Mouse (Mus musculus) erythroblast, embryonic 14.5 days (primary cell): ENCODE data around the gene Dppa5a. TPM values are rescaled to one million over a fixed set of nuclear protein-coding genes. Genes with fewer than 3 reads are reported as not detected.

ENCODE experiments used
- H3K27me3 ChIP-seq: 2 replicates; pipeline ENCODE4 v1.6.1; 2012; ENCODE audit warnings: inconsistent platforms; ENCODE audit not compliant: control insufficient read depth
- H3K36me3 ChIP-seq: 2 replicates; pipeline ENCODE4 v1.6.1; 2012; ENCODE audit warnings: mild to moderate bottlenecking, inconsistent platforms; ENCODE audit not compliant: control insufficient read depth
- H3K4me1 ChIP-seq: 2 replicates; pipeline ENCODE4 v1.6.1; 2012; ENCODE audit warnings: inconsistent platforms; ENCODE audit not compliant: control insufficient read depth
- H3K4me3 ChIP-seq: replicated peaks from 2 replicates; pipeline ENCODE3; 2012; ENCODE audit warnings: moderate library complexity, mild to moderate bottlenecking, inconsistent platforms
- H3K9me3 ChIP-seq: 2 replicates; pipeline ENCODE4 v1.6.1; 2012; ENCODE audit warnings: low read length, inconsistent platforms, mixed read lengths; ENCODE audit not compliant: control insufficient read depth
- GATA1 ChIP-seq: IDR thresholded peaks from 2 replicates; pipeline ENCODE4 v1.6.1; 2012; ENCODE audit warnings: low read length, inconsistent platforms, mixed read lengths
- TAL1 ChIP-seq: IDR thresholded peaks from 3 replicates; pipeline ENCODE4 v1.6.1; 2012; ENCODE audit warnings: low read length, inconsistent platforms, mixed read lengths
- polyA plus RNA-seq: library from polyadenylated mRNA; stranded (reverse); fragments of >175 nt; gene quantifications from 2 replicates; pipeline ENCODE4 v1.2.3, GENCODE M21; 2012

Gene Dppa5a
- polyA plus RNA-seq, 1 experiment = not detected

DNA sequence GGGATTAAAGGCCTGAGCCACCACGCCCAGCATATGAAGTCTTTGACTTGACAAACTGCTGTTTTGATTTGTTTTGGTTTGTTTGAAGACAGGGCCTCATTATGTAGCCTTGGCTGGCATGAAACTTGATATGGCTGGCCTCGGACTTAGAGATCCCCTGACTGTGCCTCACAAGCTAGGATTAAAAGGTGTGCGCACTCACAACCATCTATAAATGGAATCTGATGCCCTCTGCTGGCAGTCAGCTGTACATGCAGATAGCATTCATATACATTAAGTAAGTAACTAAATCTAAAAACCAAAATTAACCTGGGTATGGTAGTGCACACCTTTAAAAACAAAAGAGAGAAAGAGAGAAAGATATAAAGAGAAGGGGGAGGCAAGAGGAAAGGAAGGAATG, 17.9 kb upstream of the Dppa5a start:
- no peaks in the 10 kb centered on the region for H3K27me3 ChIP-seq
- H3K36me3 ChIP-seq = no peaks in the 10 kb centered on the region
- no peaks in the 10 kb centered on the region for H3K4me1 ChIP-seq
- TF ChIP-seq TAL1 (no peak), GATA1 (no peak)
- H3K9me3 ChIP-seq = no peaks in the 10 kb centered on the region
- H3K4me3 ChIP-seq = no peak overlapping the region

DNA sequence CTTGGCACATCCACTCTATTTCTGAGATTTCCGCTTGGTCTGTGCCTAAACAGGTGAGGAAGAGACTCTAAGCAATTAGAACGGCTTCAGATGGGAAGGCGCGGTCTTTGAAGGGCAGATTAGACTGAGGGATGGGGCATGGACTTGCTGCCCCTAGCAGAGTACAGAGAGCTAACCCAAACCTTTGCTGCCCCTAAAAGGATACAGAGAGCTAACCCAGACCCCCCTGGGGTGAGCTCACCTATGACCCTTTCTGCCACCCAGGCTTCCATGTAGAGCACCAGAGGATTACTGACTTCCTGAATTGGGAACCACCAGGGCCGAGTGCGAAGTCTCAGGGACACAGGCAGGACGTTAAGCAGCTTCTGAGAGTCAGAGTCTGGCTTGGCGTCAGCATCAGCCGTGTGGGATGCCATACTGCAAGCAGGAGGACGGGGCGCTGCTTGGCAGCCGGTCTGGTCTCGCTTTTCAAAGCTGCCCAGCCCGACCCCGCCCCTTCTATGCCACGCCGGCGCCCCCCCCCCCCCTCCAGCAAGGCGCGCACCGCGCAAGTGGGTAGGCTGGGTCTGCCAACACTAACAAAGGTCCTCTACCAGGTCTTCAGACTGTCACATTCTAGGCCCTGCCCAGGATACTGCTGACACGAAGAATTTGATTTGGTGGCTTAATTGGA, 10.3 kb upstream of the Dppa5a start, which contains the start of gene Ooep:
Ooep (minus strand) TSS at position 613 of the 673 bp plus-strand sequence.
- no peaks in the 10 kb centered on the region for H3K4me1 ChIP-seq
- no peaks in the 10 kb centered on the region for H3K36me3 ChIP-seq
- H3K27me3 ChIP-seq = peaks cover 9% of the 10 kb centered on the region
- H3K4me3 ChIP-seq = no peak within 1 kb of the TSS
- H3K9me3 ChIP-seq = no peaks in the 10 kb centered on the region
- TF ChIP-seq GATA1 (no peak), TAL1 (no peak)

DNA sequence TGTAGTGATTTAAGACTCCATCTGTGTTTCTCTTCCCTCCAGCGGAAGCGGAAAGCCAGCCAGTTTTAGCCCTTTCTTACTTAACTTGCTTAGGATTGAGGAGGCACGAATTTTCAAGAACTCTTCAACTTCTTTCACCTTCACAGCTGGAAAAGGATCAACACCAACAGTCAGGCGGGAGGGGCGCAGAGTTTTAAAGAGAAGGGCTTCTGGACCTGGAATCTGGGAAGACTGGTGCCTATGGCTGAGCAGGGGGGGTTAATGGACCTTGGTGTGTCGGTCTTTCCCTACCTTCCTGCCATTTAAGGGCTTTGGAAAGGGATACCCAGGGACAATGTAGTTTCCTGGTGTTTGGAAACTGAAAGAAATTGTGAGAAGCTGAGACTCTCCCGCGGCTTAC, 9.6 kb upstream of the Dppa5a start:
- Histone ChIP-seq H3K4me1 (no peaks in the 10 kb centered on the region), H3K36me3 (no peaks in the 10 kb centered on the region), H3K9me3 (no peaks in the 10 kb centered on the region), H3K4me3 (no peak overlapping the region), H3K27me3 (peaks cover 9% of the 10 kb centered on the region)
- TF ChIP-seq TAL1 (no peak), GATA1 (no peak)

DNA sequence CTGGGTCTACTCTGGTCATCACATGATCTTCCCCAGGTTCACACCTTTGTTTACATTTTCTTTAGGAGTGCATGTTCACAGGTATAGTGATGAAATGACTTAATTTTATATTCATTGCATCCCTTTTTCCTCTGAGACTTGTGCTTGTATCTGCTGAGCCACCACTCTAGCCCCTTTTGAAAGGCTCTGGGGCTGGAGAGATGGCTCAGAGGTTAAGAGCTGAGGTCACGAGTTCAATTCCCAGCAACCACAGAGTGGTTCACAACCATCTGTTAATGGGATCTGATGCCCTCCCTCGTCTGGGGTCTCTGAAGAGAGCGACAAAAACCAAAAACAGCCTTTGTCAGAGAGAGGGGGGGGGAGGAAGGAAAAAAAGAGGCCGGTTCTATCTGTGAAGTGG, 7.5 kb upstream of the Dppa5a start:
- H3K27me3 ChIP-seq = peaks cover 9% of the 10 kb centered on the region
- no peaks in the 10 kb centered on the region for H3K36me3 ChIP-seq
- TF ChIP-seq TAL1 (no peak), GATA1 (no peak)
- H3K9me3 ChIP-seq = no peaks in the 10 kb centered on the region
- H3K4me3 ChIP-seq = no peak overlapping the region
- H3K4me1 ChIP-seq = no peaks in the 10 kb centered on the region

DNA sequence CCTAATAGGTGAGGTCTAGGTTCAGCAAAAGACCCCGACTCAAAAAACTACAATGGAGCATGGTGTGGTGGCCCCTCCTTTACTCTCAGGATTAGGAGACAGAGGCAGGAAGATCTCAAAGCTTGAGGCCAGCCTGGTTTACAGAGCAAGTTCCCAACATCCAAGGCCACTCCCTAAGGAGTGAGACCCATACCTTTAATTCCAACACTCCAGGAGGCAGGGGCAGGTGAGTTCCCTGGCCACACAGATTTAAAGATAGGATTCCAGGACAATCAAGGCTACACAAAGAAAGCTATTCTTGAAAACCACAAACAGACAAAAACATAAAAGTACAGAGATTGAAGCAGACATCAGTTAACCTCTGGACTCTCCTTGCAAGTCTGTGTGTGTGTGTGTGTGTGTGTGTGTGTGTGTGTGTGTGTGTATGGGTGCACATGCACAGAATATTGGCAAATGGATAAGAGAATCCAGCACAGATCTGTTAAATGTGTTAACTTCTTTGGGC, 7.0 kb upstream of the Dppa5a start:
- Histone ChIP-seq H3K36me3 (no peaks in the 10 kb centered on the region), H3K27me3 (peaks cover 9% of the 10 kb centered on the region), H3K4me3 (no peak overlapping the region), H3K4me1 (no peaks in the 10 kb centered on the region), H3K9me3 (no peaks in the 10 kb centered on the region)
- TF ChIP-seq GATA1 = no peak
- no peak for TF ChIP-seq TAL1

DNA sequence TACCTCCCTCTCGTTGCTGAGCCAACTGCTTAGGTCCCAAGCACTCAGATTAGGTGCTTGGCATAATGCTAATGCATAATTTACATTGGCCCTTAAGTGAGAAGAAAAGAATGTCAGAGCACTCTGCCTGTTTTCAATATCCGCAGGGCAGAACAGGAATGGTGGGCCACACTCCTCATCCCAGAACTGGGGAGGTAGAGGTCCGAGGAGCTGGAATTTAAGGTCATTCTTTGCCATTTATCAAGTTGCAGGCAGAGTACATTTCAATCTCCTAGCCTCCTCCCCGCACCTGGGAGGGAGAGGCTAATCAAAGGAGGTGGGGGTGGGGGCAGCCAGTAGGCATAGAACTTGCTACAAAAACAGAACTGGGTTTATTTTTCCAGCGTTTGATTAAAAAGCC, 6.4 kb upstream of the Dppa5a start:
- H3K4me3 ChIP-seq = no peak overlapping the region
- peaks cover 6% of the 10 kb centered on the region for H3K27me3 ChIP-seq
- TF ChIP-seq GATA1 = no peak
- no peak for TF ChIP-seq TAL1
- H3K9me3 ChIP-seq = no peaks in the 10 kb centered on the region
- H3K4me1 ChIP-seq = no peaks in the 10 kb centered on the region
- no peaks in the 10 kb centered on the region for H3K36me3 ChIP-seq

DNA sequence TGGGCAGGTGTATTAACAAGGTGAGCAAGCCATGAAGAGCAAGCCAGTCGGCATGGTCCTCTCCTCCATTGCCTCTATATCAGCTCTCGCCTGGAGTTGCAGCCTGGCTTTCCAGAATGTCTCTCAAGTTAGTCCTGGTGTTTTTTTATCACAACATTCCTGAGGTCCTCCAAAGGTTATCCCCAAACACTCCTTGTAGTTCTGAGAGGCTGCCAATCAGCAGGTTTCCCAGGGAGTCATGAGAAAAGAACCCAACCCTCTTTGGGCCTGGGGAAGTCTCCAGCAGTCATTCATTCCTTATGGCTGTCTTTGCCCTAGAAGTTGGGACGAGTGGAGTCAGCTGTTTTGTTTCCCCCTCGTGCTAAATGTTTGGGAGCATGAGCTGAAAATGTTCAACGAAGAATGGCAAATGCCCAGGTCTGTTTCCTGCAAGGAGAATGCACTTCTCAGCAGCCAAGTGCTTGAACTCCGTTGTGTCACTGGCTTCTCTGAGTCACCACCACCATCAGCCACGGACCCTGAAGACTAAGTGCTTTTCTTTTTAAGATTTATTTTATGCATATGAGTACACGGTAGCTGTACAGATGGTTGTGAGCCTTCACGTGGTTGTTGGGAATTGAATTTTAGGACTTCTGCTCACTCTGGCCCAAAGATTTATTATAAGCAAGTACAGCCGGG, 5.0 kb upstream of the Dppa5a start:
- Histone ChIP-seq H3K27me3 (peaks cover 2% of the 10 kb centered on the region), H3K4me1 (no peaks in the 10 kb centered on the region), H3K36me3 (no peaks in the 10 kb centered on the region), H3K9me3 (no peaks in the 10 kb centered on the region), H3K4me3 (no peak overlapping the region)
- no peak for TF ChIP-seq TAL1
- TF ChIP-seq GATA1 = no peak

DNA sequence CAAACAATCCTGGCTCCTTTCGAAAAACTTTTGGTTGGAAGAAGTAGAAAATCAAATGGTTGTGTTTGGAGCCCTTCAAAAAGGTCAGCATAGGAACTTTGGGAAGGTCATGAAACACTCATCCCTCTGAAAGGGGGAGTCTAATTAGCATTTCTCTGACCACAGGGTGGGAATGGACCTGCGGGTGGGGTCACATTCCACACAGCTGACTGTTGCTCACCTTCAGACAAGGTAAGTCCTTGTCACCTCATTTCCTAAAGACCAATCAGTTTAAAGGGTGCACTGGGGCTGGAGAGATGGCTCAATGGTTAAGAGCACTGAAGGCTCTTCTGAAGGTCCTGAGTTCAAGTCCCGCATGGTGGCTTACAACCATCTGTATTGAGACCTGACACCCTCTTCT, 3.5 kb upstream of the Dppa5a start:
- Histone ChIP-seq H3K4me1 (no peaks in the 10 kb centered on the region), H3K36me3 (no peaks in the 10 kb centered on the region), H3K27me3 (no peaks in the 10 kb centered on the region), H3K9me3 (no peaks in the 10 kb centered on the region), H3K4me3 (no peak overlapping the region)
- no peak for TF ChIP-seq TAL1
- no peak for TF ChIP-seq GATA1

DNA sequence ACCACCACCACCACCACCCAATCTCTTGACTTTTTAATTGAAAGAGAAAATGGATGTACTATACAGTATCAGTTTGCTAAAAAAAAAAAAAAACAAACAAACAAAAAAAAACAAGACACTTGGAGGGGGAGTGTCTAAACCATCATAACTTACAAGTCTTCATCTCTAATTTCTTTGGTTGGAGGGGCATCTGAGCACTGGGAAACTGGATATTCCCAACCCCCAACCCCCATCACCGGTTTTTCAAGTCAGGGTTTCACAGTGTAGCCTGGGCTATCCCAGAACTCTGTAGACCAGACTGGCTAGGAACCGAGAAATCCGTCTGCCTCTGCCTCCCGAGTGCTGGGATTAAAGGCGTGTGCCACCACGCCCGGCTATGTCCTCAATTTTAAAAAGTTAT, 1.8 kb upstream of the Dppa5a start:
- Histone ChIP-seq H3K4me1 (no peaks in the 10 kb centered on the region; the same call in 1 of the 2 replicates), H3K4me3 (no peak overlapping the region), H3K27me3 (no peaks in the 10 kb centered on the region), H3K36me3 (no peaks in the 10 kb centered on the region), H3K9me3 (no peaks in the 10 kb centered on the region)
- TF ChIP-seq TAL1 (no peak), GATA1 (no peak)
